Mouse (Mus musculus) thymus, postnatal 25 days (tissue): Measurements from ENCODE around the gene Nipal4.
A peak's percentile ranks its signal among the peaks of the same experiment; 100 is the strongest.
"Not testable (repeated sequence)": the region's sequence is repeated elsewhere in the genome, so short reads cannot be mapped to it uniquely, and the experiment has no call there.

Source experiments
- DNase-seq: peaks from one replicate; pipeline ENCODE4 v3.0.0; 2022

Gene Nipal4

GRCm38 (mm10) chr11:46165866-46166585, at the start of gene Nipal4:
Gene Nipal4 (minus strand): TSS chr11:46166508.
- peak; percentile 6 for DNase-seq

GRCm38 (mm10) chr11:46215354-46215753, 49.0 kb upstream of the Nipal4 start:
- peak; percentile 39 for DNase-seq

- DNase-seq = no peak
Measured at GRCm38 (mm10) chr11:46214368-46215230, 48.3 kb upstream of the Nipal4 start.

GRCm38 (mm10) chr11:46213844-46214243, 47.5 kb upstream of the Nipal4 start:
- no peak for DNase-seq

- no peak for DNase-seq
Measured at GRCm38 (mm10) chr11:46211858-46212257, 45.5 kb upstream of the Nipal4 start.

- no peak for DNase-seq
Measured at GRCm38 (mm10) chr11:46209884-46210283, 43.6 kb upstream of the Nipal4 start.

- no peak for DNase-seq
Measured at GRCm38 (mm10) chr11:46205639-46206409, 39.5 kb upstream of the Nipal4 start.

GRCm38 (mm10) chr11:46204841-46205240, 38.5 kb upstream of the Nipal4 start:
- no peak for DNase-seq

- no peak for DNase-seq
Measured at GRCm38 (mm10) chr11:46202547-46202887, 36.2 kb upstream of the Nipal4 start.

- DNase-seq = no peak
Measured at GRCm38 (mm10) chr11:46201636-46202546, 35.6 kb upstream of the Nipal4 start.

GRCm38 (mm10) chr11:46200664-46201063, 34.4 kb upstream of the Nipal4 start:
- no peak for DNase-seq

GRCm38 (mm10) chr11:46194175-46194574, 27.9 kb upstream of the Nipal4 start:
- no peak for DNase-seq

GRCm38 (mm10) chr11:46188283-46188682, 22.0 kb upstream of the Nipal4 start:
- no peak for DNase-seq

GRCm38 (mm10) chr11:46185486-46185885, 19.2 kb upstream of the Nipal4 start:
- no peak for DNase-seq

- no peak for DNase-seq
Measured at GRCm38 (mm10) chr11:46184946-46185345, 18.6 kb upstream of the Nipal4 start.

GRCm38 (mm10) chr11:46182031-46182430, 15.7 kb upstream of the Nipal4 start:
- not testable (repeated sequence) for DNase-seq

- DNase-seq = no peak
Measured at GRCm38 (mm10) chr11:46177246-46178043, 11.1 kb upstream of the Nipal4 start.

- DNase-seq = no peak
Measured at GRCm38 (mm10) chr11:46176155-46176554, 9.8 kb upstream of the Nipal4 start.

GRCm38 (mm10) chr11:46172128-46172527, 5.8 kb upstream of the Nipal4 start:
- DNase-seq = no peak

GRCm38 (mm10) chr11:46169908-46170307, 3.6 kb upstream of the Nipal4 start:
- no peak for DNase-seq

- no peak for DNase-seq
Measured at GRCm38 (mm10) chr11:46168506-46168905, 2.2 kb upstream of the Nipal4 start.
